Mouse (Mus musculus): ENCODE results near the gene 1700011L22Rik.

Gene 1700011L22Rik

GRCm38 (mm10) chr8:79175991-79176390, 72.4 kb downstream of the 1700011L22Rik start:
- no peak for DNase-seq (ENCODE audit: low read depth, low spot score)

DNA sequence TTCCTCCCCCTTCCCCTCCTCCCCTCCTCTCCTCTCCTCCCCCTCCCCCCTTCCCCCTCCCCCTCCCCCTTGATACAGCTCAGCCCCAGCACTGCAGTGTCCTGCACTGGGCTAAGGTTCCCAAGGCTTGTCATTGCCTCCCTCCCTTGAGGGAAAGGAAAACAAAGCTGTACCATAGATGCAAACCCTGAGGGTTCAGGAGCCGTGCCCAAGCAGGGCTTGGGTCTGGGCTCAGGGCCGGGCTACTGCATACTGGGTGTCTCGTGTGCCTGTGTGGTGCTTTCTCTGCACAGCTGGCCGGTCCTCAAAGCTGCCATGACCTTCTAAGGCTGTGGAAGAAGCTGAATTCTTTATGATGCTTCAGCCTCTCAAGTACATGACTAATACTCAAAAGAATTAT, 74.8 kb downstream of the 1700011L22Rik start:
- no peak for DNase-seq (ENCODE audit: low read depth, low spot score)

GRCm38 (mm10) chr8:79165276-79165675, 83.1 kb downstream of the 1700011L22Rik start:
- no peak for DNase-seq (ENCODE audit: low read depth, low spot score)

GRCm38 (mm10) chr8:79164336-79164735, 84.0 kb downstream of the 1700011L22Rik start:
- DNase-seq (ENCODE audit: low read depth, low spot score): no peak

- peak; percentile 49 for DNase-seq (ENCODE audit: low read depth, low spot score)
Measured at GRCm38 (mm10) chr8:79162533-79163308, 85.6 kb downstream of the 1700011L22Rik start.

DNA sequence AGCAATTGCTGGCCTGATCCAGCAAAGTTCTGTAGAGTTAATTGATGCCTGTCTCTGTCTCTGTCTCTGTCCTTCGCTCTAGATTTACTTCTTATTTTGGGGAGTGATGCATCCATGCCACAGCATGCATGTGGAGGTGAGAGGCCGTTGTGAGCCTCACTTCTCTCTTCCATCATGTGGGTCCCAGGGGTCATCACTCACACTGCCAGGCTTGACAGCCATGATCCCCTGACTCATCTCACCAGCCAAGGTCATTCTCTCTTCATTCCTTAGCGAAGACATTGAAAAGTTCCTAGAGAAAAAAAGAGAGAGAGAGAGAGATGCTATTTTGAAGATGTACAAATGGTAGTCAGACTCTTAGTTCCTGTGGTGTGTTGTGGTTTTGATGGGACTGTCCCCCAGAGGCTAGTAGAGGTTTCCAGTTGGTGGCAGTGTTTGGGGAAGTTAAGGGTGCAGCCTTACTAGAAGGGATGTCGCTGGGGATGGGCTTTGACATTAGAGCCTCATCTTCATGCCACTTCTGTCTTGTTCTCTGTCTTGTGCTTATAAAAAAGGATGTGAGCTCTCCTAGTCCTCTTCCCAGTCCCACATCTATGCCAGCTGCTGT, 87.1 kb downstream of the 1700011L22Rik start:
- DNase-seq (ENCODE audit: low read depth, low spot score): no peak

Data from forelimb bud, embryonic 11.5 days (tissue).